Mouse (Mus musculus) lung, embryonic 14.5 days (tissue): ENCODE measurements around the gene D1Pas1. TPM values are rescaled to one million over a fixed set of nuclear protein-coding genes. Genes with fewer than 3 reads are reported as not detected.

Experiments used
- ATAC-seq: fragments of 200-750 bp; cut with Nextera tagmentation; 2 replicates; pipeline ENCODE4 v1.8.0; 2017; ENCODE audit warnings: mild to moderate bottlenecking, moderate TSS enrichment, moderate library complexity; ENCODE audit not compliant: insufficient read depth
- DNase-seq: peaks from one replicate; pipeline ENCODE4 v3.0.0-alpha.2; 2015
- H3K27ac ChIP-seq: fragments of 300-500 bp; sonication (generic); 2 replicates; pipeline ENCODE4 v1.5.1; 2014; ENCODE audit warnings: low read depth, mild to moderate bottlenecking, moderate library complexity
- H3K27me3 ChIP-seq: fragments of 300-500 bp; sonication (generic); 2 replicates; pipeline ENCODE4 v1.6.1; 2014; ENCODE audit warnings: low read length, control low read depth; ENCODE audit not compliant: insufficient read depth
- H3K36me3 ChIP-seq: fragments of 300-500 bp; sonication (generic); 2 replicates; pipeline ENCODE4 v1.6.1; 2014; ENCODE audit warnings: control low read depth; ENCODE audit not compliant: insufficient read depth
- H3K4me1 ChIP-seq: fragments of 300-500 bp; sonication (generic); 2 replicates; pipeline ENCODE4 v1.6.1; 2014; ENCODE audit warnings: antibody characterized with exemption, control low read depth; ENCODE audit not compliant: insufficient read depth
- H3K4me2 ChIP-seq: fragments of 300-500 bp; sonication (generic); 2 replicates; pipeline ENCODE4 v1.6.1; 2014; ENCODE audit warnings: mild to moderate bottlenecking
- H3K4me3 ChIP-seq: fragments of 300-500 bp; sonication (generic); 2 replicates; pipeline ENCODE4 v1.5.1; 2014; ENCODE audit warnings: low read depth, low read length
- H3K9ac ChIP-seq: fragments of 300-500 bp; sonication (generic); 2 replicates; pipeline ENCODE4 v1.6.1; 2014
- H3K9me3 ChIP-seq: fragments of 300-500 bp; sonication (generic); 2 replicates; pipeline ENCODE4 v1.6.1; 2016; ENCODE audit warnings: low read depth, low read length, control low read depth
- CTCF ChIP-seq: IDR thresholded peaks from 2 replicates; pipeline ENCODE4 v1.5.1; 2016; ENCODE audit warnings: antibody characterized with exemption, low read depth
- WGBS: fragments of 180-500 bp; shearing (Covaris S2); extraction: QIAGEN DNeasy Blood & Tissue Kit; methylation state at CpG from one replicate; pipeline ENCODE4 v1.1.7; 2014; 5-methylcytosine and 5-hydroxymethylcytosine counted together
- polyA plus RNA-seq: library from polyadenylated mRNA; unstranded; fragments of >200 nt; fragmentation: Nextera tagmentation; extraction: Ambion mirVana; gene quantifications from 2 replicates; pipeline ENCODE4 v1.2.1, GENCODE M21; 2014

The D1Pas1 gene
- polyA plus RNA-seq, 1 experiment from 2014 or later = not detected

- H3K4me1 ChIP-seq = no peaks in the 10 kb centered on the region
- H3K36me3 ChIP-seq = no peaks in the 10 kb centered on the region
- no peak overlapping the region for H3K9ac ChIP-seq
- no peak for ATAC-seq
- no peak overlapping the region for H3K4me2 ChIP-seq
- no peak for TF ChIP-seq CTCF
- no peak for DNase-seq
- H3K9me3 ChIP-seq = peaks cover 5% of the 10 kb centered on the region; the same call in 1 of the 2 replicates
- no peak overlapping the region for H3K27ac ChIP-seq
- no peak overlapping the region for H3K4me3 ChIP-seq
- no peaks in the 10 kb centered on the region for H3K27me3 ChIP-seq
- 78% methylated on average over 9 of the region's 9 CpGs for WGBS
These were observed 21.1 kb downstream of the D1Pas1 start for GRCm38 (mm10) chr1:186988281-186988682.

- DNase-seq (no peak), ATAC-seq (no peak)
- Histone ChIP-seq H3K27me3 (no peaks in the 10 kb centered on the region), H3K4me1 (no peaks in the 10 kb centered on the region), H3K27ac (no peak overlapping the region), H3K9me3 (peaks cover 5% of the 10 kb centered on the region; the same call in 1 of the 2 replicates), H3K4me3 (no peak overlapping the region), H3K4me2 (no peak overlapping the region), H3K36me3 (no peaks in the 10 kb centered on the region), H3K9ac (no peak overlapping the region)
- TF ChIP-seq CTCF = no peak
- WGBS = 89% methylated on average over 4 of the region's 4 CpGs
These were observed 21.6 kb downstream of the D1Pas1 start for GRCm38 (mm10) chr1:186988822-186989221.

GRCm38 (mm10) chr1:186991473-186991872 lies 24.3 kb downstream of the D1Pas1 start:
- 73% methylated on average over 6 of the region's 6 CpGs for WGBS
- Histone ChIP-seq H3K27ac (no peak overlapping the region), H3K4me1 (no peaks in the 10 kb centered on the region), H3K4me3 (no peak overlapping the region), H3K27me3 (no peaks in the 10 kb centered on the region), H3K9me3 (peaks cover 5% of the 10 kb centered on the region; the same call in 1 of the 2 replicates), H3K4me2 (no peak overlapping the region), H3K9ac (no peak overlapping the region), H3K36me3 (no peaks in the 10 kb centered on the region)
- DNase-seq (no peak), ATAC-seq (no peak)
- no peak for TF ChIP-seq CTCF

- H3K4me1 ChIP-seq = no peaks in the 10 kb centered on the region
- DNase-seq (no peak), ATAC-seq (no peak)
- H3K4me3 ChIP-seq = no peak overlapping the region
- no peaks in the 10 kb centered on the region for H3K36me3 ChIP-seq
- no peak overlapping the region for H3K27ac ChIP-seq
- TF ChIP-seq CTCF = no peak
- no peaks in the 10 kb centered on the region for H3K27me3 ChIP-seq
- peaks cover 5% of the 10 kb centered on the region; the same call in 1 of the 2 replicates for H3K9me3 ChIP-seq
- no peak overlapping the region for H3K9ac ChIP-seq
- 94% methylated on average over 3 of the region's 3 CpGs for WGBS
- H3K4me2 ChIP-seq = no peak overlapping the region
These were observed 24.9 kb downstream of the D1Pas1 start for GRCm38 (mm10) chr1:186992113-186992512.

- no peak overlapping the region for H3K27ac ChIP-seq
- no peaks in the 10 kb centered on the region for H3K27me3 ChIP-seq
- H3K4me3 ChIP-seq = no peak overlapping the region
- H3K9ac ChIP-seq = no peak overlapping the region
- H3K4me2 ChIP-seq = no peak overlapping the region
- ATAC-seq = no peak
- TF ChIP-seq CTCF = no peak
- no peaks in the 10 kb centered on the region for H3K36me3 ChIP-seq
- no peak for DNase-seq
- H3K4me1 ChIP-seq = no peaks in the 10 kb centered on the region
- WGBS = 88% methylated on average over 21 of the region's 21 CpGs
- H3K9me3 ChIP-seq = peaks cover 2% of the 10 kb centered on the region; the same call in 1 of the 2 replicates
These were observed 30.5 kb downstream of the D1Pas1 start for GRCm38 (mm10) chr1:186997596-186998304.

- no peak overlapping the region for H3K9ac ChIP-seq
- TF ChIP-seq CTCF = no peak
These were observed 36.2 kb downstream of the D1Pas1 start for GRCm38 (mm10) chr1:187003441-187003861.

GRCm38 (mm10) chr1:187004306-187004705 lies 37.1 kb downstream of the D1Pas1 start:
- no peaks in the 10 kb centered on the region for H3K9me3 ChIP-seq
- no peak overlapping the region for H3K9ac ChIP-seq
- DNase-seq = no peak
- no peak overlapping the region for H3K27ac ChIP-seq
- 90% methylated on average over 1 of the region's 1 CpGs for WGBS
- no peaks in the 10 kb centered on the region for H3K27me3 ChIP-seq
- ATAC-seq = no peak
- H3K4me1 ChIP-seq = no peaks in the 10 kb centered on the region
- H3K4me2 ChIP-seq = no peak overlapping the region
- H3K4me3 ChIP-seq = no peak overlapping the region
- H3K36me3 ChIP-seq = no peaks in the 10 kb centered on the region
- no peak for TF ChIP-seq CTCF

More at GRCm38 (mm10) chr1:187003441-187003861, 36.2 kb downstream of the D1Pas1 start:
- Histone ChIP-seq H3K27me3 (no peaks in the 10 kb centered on the region), H3K4me2 (no peak overlapping the region), H3K4me1 (no peaks in the 10 kb centered on the region), H3K36me3 (no peaks in the 10 kb centered on the region), H3K9me3 (no peaks in the 10 kb centered on the region), H3K4me3 (no peak overlapping the region), H3K27ac (no peak overlapping the region)
- 51% methylated on average over 7 of the region's 7 CpGs for WGBS
- ATAC-seq (no peak), DNase-seq (no peak)
